Mouse (Mus musculus) testis, postnatal 10 days (tissue): Measurements from ENCODE around the gene Nop53.

ENCODE experiments used
- DNase-seq: peaks from one replicate; pipeline ENCODE4 v3.0.0; 2021; ENCODE audit warnings: low spot score

Nop53 gene

GRCm38 (mm10) chr7:15960691-15961090 lies 14.8 kb upstream of the Nop53 start:
- no peak for DNase-seq

GRCm38 (mm10) chr7:15956143-15956542 lies 10.3 kb upstream of the Nop53 start:
- peak; percentile 46 for DNase-seq

DNA sequence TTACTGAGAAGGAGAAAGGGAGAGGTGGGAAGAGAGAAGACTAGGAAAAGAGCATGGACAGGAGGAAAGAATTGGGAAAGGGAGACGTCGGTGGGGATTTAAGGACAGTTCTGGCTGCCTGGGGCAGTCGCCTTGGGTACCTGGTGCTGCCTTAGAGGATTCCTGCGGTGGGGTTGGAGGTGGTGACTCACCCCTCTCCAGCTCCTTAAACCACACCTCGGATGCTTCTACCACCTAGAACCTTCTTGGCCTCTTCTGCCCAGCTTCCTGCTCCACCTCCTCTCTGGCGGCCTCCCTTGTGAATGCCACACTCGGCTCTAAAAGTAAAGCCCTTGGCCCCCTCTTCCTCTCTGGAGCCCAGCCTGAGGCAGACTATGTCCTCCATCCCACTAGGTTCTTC lies 9.6 kb upstream of the Nop53 start:
- peak; percentile 36 for DNase-seq

DNA sequence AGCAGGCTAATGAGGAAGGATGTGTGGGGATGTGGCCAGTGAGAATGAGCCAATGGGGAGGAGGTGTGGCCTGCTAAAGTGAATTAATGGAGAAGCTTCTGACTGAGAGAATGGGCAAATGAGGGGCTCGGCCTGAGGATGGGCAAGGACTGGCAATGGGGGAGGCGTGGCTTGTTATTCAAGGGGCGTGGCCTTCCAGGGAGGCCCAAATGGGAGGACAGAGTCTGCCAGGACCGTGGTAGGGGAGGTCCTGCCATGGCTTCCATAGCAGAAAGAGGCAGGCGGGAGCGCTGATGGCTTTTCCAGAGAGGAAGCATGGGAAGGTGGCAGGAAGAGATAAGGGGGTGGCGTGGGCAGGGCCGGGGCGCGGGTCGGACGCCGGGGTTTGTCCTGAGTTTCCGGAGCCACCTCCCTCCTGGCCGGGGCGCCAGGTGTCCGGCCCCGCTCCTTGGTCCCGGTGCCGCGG lies 9.1 kb upstream of the Nop53 start:
- peak; percentile 71 for DNase-seq

- no peak for DNase-seq
Observed at GRCm38 (mm10) chr7:15954436-15954835, 8.6 kb upstream of the Nop53 start.

DNA sequence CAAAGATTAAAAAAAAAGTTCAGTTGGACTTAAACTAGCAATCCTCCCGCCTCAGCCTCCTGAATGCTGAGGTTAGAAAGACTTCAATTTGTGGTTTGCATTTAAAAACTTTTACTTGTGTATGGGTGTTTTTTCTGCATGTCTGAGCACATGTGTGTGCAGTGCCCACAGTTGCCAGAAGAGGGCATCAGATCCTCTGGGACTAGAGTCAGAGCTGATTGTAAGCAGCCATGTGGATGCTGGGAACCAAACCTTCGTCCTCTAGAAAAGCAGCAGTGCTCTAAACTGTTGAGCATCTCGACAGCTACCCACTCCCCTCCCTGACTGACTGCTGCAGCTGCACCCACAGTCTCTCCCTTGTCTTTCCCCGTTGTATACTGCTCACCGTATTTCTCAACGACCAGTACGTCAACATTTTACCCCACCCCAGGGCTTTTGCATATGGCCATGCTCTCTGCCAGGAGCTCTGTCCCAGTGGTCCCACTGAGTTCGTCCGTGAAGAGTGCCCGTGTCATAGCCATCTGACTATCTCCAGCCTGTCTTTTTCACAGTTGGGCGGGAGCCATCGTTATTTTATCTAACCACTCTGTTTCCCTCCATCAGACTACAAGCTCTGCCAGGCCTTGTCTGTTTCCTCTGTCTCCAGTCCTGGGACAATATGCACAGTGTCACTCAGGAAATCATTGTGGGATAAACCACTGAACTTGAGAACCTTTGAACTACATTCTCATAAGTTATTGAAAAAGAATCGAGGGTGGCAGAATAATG lies 7.6 kb upstream of the Nop53 start:
- DNase-seq, result peak; percentile 57

- DNase-seq, result peak; percentile 38
Observed at GRCm38 (mm10) chr7:15952416-15952815, 6.5 kb upstream of the Nop53 start.

DNA sequence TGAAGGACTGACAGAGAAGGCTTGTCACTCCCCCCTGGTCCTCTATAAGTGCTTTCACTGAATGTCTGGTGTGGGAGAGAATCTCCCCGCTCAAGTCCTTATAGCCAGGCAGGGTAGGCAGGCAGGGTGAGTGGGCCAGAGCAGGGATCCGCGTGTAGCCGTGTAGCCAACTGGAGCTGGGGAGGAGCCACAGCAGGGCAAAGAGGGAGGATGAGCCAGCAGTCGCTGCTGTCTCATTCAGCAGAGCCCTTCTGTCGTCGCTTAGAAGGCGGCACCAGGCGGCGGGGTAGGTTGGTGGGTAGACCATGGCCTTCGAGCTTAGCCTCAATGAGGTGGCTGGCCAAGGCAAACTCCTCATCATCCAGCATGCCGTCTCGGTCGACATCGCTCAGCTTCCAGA lies 4.1 kb upstream of the Nop53 start:
- DNase-seq, result no peak

GRCm38 (mm10) chr7:15949216-15949790 lies 3.4 kb upstream of the Nop53 start:
- DNase-seq, result no peak

DNA sequence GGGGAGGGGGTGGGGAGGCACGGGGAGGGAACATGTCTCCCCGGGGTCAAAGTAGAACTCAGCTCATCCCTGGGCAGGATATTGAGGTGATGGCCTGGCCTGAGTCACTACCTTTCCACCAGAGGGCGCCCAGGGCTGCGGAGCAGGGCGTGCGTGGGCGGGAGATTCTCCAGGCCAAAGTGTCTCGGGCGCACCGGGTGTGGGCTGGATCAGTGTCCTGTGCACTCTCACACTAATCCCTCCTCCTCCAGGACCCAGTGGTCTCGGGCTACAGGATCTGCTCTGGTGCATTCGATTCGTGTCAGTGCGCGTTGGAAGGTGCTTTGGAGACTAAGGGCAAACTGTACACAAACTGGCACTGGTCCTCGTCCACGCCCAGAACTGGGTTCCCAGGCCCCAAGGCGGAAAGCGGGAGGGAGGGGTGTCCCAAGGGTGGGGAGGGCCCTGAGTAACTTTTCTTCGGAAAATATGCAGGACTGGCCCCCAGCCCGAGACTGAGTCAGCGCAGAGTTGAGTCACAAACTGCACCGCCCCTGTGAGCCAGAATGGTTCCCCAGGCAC lies 2.6 kb upstream of the Nop53 start:
- peak; percentile 95 for DNase-seq

GRCm38 (mm10) chr7:15947653-15948260 lies 1.9 kb upstream of the Nop53 start:
- no peak for DNase-seq

DNA sequence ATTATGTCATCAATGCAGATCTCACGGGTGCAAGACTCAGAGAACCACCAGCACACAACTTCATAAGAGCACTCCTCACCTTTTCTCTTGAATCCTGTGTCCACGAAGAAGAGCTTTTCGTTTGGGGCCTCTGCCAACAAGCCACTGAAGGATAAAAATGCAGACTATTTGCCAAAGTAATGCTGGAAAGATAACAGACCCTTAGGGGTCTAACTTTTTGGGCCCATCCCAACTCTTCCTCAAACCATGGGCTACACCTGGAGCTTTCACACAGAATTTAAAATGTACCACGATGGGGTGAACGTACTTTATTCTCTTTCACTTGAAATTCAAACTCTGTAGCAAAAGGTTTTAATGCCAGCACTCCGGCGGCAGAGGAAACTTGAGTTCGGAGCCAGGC lies 663 bp downstream of the Nop53 start:
- no peak for DNase-seq

DNA sequence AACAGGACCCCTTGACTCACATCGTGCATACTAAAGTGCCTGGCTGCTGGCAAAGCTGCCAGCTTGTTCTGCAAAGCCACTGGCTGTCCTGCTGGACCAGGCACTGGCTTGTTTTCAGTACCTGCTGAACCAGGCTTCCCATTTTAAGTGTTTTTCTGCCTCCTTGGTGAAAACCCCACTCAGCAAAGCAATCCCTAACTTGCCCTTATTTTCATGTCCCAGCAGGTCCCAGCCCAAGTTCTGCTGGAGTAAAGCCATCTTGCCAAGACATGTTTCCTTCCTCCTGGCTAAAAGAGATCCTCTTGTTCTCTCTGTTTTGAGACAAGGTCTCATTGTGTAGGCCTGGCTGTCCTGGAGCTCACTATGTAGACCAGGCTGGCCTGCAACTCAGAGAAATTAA lies 1.6 kb downstream of the Nop53 start:
- DNase-seq, result no peak

DNA sequence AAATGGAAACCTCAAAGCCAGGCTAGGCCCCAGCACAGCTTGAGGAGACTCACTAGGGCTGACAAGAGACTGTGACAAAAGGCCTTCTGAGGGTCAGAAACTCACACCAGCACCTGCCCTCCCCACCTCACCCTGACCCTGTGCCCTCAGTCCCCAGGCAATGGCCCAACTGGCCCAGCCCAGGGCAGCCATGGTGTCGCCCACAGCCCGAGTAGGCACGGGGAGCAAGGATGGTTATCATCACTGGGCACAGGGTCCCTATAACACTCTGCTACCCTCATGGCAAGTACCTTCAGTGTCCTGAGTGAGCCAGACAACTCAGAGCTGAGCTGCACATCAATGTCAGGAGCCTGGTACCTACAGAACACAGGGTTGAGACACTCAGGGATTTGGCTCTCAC lies 7.3 kb downstream of the Nop53 start:
- DNase-seq, result no peak

DNA sequence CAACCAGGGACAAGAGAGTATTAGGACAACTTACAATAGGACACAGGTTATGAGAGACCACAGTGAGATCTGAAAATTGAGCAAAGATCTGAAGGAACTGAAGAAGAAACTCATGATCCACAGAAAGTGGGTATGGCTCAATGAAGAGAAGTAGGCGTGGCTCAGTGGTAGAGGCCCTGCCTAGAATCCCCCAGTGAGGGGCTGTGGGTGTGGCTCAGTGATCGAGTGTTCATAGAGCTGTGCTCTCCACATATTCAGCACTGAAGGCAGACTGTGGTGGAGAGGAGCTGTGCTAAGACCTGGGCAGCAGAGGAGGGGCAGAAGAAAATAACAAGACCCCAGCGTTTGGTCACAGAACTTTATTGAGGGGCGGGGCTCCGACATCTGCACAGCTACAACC lies 8.4 kb downstream of the Nop53 start:
- DNase-seq, result no peak

GRCm38 (mm10) chr7:15933437-15934359 lies 12.2 kb downstream of the Nop53 start:
- DNase-seq, result no peak

DNA sequence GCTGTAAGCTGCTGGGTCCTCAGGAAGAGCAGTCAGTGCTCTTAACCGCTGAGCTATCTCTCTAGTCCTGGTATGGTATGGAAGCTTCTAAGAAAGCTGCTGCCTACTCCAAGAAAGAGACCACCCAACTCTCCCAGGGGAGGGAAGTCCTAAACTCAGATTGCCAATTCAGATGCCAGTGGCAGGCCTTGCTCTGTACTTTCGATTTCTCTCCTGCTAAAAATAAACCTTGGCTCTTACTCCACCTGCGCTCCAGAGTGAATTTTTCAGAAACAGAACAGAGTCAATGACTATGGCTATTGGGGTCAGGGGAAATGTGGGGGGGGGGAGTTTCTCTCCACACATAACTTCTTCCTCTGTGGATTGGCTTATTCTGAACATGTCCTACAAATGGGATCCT lies 14.2 kb downstream of the Nop53 start:
- DNase-seq, result no peak

DNA sequence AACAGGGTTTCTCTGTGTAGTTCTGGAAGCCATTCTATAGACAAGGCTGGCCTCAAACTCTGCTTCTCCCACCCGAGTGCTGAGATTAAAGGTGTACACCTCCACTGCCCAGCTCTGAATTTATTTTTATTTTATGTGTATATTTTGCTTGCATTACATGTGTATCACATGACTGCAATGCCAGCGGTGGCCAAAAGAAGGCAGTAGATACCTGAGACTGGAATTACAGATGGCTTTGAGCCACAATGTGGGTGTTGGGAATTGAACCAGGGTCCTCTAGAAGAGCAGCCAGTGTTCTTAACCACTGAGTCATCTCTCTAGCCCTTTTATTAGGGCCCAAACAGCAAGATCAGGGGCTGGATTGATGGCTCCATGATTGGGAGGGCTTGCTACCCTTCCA lies 15.3 kb downstream of the Nop53 start:
- DNase-seq, result no peak

DNA sequence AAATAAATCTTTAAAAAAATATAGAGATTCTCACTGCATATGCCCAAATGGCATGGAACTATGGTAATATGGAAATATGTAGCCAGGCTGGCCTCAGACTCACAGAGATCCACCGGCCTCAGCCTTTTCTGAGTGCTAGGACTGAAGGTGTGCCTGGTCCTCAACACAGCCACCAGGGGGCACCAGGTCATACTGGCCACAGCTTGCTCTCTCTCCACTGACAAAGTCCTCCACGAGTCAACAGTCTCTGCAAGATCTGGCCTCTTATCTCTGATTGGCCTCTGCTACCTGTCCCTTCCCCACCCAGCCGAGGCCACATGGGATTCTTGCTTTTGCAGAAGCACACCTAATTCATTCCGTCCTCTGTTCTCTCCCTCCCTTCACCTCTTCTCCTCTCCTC lies 16.0 kb downstream of the Nop53 start:
- DNase-seq, result peak; percentile 82

DNA sequence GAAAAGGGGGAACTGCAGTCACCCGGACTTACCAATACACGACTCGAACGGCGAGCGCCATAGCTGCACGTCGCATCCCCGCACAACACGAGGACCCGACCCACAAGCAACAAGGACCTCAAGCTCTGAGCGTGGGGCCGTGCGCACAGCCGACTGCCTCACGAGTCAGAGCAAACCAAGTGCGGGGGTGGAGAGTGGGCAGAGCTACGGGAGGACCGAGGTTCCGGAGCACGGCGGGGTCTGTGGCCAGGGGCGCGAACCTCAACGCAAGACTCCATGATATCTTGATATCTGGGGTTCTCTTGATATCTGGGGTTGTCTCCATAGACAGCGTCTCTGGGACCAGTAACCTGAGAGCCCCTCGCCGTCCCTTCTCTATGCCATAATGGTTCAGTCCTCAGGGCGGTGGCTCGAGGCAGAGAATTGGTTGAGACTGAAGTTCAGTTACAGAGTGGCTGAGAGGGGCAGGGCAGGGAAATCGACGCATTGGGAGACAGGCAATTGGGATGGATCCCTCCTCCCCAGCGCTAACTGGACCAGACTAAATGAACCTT lies 23.6 kb downstream of the Nop53 start, which contains the start of gene Selenow:
Gene Selenow, minus strand, starts transcription at position 183 of the 554 bp plus-strand sequence.
- DNase-seq, result peak; percentile 90

GRCm38 (mm10) chr7:15921796-15922195 lies 24.1 kb downstream of the Nop53 start:
- DNase-seq, result no peak
